Mouse (Mus musculus) hindbrain, embryonic 14.5 days (tissue): ENCODE measurements around the gene Cd72. TPM values are rescaled to one million over a fixed set of nuclear protein-coding genes. Genes with fewer than 3 reads are reported as not detected.

Experiments used
- ATAC-seq: fragments of 200-750 bp; cut with Nextera tagmentation; 2 replicates; pipeline ENCODE4 v1.8.0; 2017; ENCODE audit warnings: moderate number of reproducible peaks, mild to moderate bottlenecking, moderate TSS enrichment, moderate library complexity; ENCODE audit not compliant: low FRiP score
- DNase-seq: peaks from one replicate; pipeline ENCODE4 v3.0.0-alpha.2; 2015; ENCODE audit warnings: low spot score
- H3K27ac ChIP-seq: fragments of 300-500 bp; sonication (generic); 2 replicates; pipeline ENCODE4 v1.5.1; 2014; ENCODE audit warnings: mild to moderate bottlenecking, moderate library complexity
- H3K27me3 ChIP-seq: fragments of 300-500 bp; sonication (generic); 2 replicates; pipeline ENCODE4 v1.6.1; 2014; ENCODE audit warnings: mild to moderate bottlenecking, low read length, mixed read lengths; ENCODE audit not compliant: control insufficient read depth, insufficient read depth
- H3K36me3 ChIP-seq: fragments of 300-500 bp; sonication (generic); replicated peaks from 2 replicates; pipeline ENCODE4 v1.6.1; 2014; ENCODE audit not compliant: control insufficient read depth, insufficient read depth
- H3K4me1 ChIP-seq: fragments of 300-500 bp; sonication (generic); replicated peaks from 2 replicates; pipeline ENCODE4 v1.6.1; 2014; ENCODE audit warnings: antibody characterized with exemption, low read length, mixed read lengths; ENCODE audit not compliant: control insufficient read depth, insufficient read depth
- H3K4me2 ChIP-seq: fragments of 300-500 bp; sonication (generic); replicated peaks from 2 replicates; pipeline ENCODE4 v1.6.1; 2014; ENCODE audit warnings: mild to moderate bottlenecking, moderate library complexity
- H3K4me3 ChIP-seq: fragments of 300-500 bp; sonication (generic); replicated peaks from 2 replicates; pipeline ENCODE4 v1.5.1; 2014; ENCODE audit warnings: mild to moderate bottlenecking, low read length
- H3K9ac ChIP-seq: fragments of 300-500 bp; sonication (generic); 2 replicates; pipeline ENCODE4 v1.6.1; 2014
- H3K9me3 ChIP-seq: fragments of 300-500 bp; sonication (generic); 2 replicates; pipeline ENCODE4 v1.6.1; 2016; ENCODE audit warnings: low read length; ENCODE audit not compliant: control insufficient read depth
- WGBS: fragments of 180-500 bp; shearing (Covaris S2); extraction: QIAGEN DNeasy Blood & Tissue Kit; methylation state at CpG from one replicate; pipeline ENCODE4 v1.1.7; 2014; 5-methylcytosine and 5-hydroxymethylcytosine counted together
- polyA plus RNA-seq: library from polyadenylated mRNA; unstranded; fragments of >200 nt; fragmentation: Nextera tagmentation; extraction: Ambion mirVana; gene quantifications from 2 replicates; pipeline ENCODE4 v1.2.1, GENCODE M21; 2014

Gene Cd72
- polyA plus RNA-seq, 1 experiment from 2014 or later = 7.5 TPM

DNA sequence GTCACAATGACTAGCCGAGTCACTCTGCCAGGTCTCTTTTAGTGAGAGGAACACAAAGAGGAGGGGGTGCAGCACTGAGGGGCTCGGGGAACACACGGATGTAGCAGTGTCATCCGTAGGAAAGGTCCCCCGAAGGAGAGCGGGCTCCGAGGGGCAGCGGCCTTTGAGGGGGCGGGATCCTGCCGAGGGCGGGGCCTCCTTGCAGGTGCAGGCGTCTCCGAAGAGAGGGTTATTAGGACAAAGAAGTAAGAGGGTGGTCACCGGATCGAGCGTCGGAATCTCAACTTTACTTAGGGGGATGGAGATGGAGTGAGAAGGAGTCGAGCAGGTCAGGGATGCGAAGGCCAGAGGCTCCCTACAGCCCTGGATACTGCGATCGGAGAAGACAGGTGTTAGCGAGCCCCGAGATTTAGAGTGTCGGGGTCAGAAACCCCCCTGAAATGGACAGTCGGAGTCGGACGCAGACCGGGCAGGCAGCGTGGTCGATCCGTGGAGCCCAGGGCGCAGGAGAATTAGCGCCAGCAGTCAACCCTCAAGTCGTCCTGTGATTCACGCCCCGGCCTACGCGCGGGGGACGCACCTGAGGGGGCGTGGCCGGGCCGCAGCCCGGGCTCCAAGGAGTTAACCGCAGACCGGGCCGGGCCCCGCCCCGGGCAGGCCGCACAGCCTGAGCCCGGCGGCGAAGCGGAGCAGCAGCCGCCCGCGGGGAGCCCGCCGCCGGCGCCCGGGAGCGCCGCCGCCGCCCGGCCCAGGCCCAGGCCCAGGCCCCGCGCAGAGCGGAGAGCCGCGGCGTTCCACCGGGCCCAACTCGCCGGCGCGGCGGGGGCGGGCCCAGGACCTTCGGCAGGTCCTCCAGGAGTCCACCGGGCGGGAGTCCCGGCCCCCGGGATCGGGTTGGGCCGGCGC is 11.7 kb downstream of the Cd72 start:
- Histone ChIP-seq H3K4me2 (peak overlapping the region; percentile 96), H3K9me3 (no peaks in the 10 kb centered on the region), H3K36me3 (peaks cover 29% of the 10 kb centered on the region), H3K9ac (peak overlapping the region; percentile 98), H3K4me3 (peak overlapping the region; percentile 97), H3K27ac (peak overlapping the region; percentile 98), H3K4me1 (peaks cover 12% of the 10 kb centered on the region), H3K27me3 (no peaks in the 10 kb centered on the region)
- ATAC-seq (peak; percentile 74), DNase-seq (peak; percentile 74)
- WGBS = under 1% methylated on average over 67 of the region's 88 CpGs

DNA sequence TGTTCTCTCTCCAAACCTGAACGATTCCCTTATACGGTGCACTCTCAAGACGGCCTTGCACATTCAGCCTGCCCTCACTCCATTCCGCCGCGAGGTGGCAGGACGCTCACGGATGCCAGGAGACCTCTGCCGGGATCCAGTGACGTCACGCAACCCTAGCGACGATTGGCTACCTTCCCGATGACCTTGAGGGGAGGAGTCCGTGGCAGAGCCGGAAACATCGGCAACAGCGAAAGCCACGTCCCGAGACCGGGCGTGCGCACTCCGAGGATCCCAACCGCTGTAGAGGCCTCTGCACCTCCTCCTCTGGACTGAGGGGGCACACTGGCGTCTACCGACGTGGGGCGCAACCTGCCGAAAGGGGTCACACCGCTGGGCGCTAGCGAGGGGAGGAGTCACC is 12.4 kb downstream of the Cd72 start:
- peak overlapping the region; percentile 98 for H3K9ac ChIP-seq
- H3K27me3 ChIP-seq = no peaks in the 10 kb centered on the region
- H3K36me3 ChIP-seq = peaks cover 22% of the 10 kb centered on the region
- H3K4me2 ChIP-seq = peak overlapping the region; percentile 96
- DNase-seq = peak; percentile 100
- H3K9me3 ChIP-seq = no peaks in the 10 kb centered on the region
- WGBS = under 1% methylated on average over 33 of the region's 33 CpGs
- peaks cover 12% of the 10 kb centered on the region for H3K4me1 ChIP-seq
- peak; percentile 95 for ATAC-seq
- H3K4me3 ChIP-seq = peak overlapping the region; percentile 97
- H3K27ac ChIP-seq = peak overlapping the region; percentile 98

DNA sequence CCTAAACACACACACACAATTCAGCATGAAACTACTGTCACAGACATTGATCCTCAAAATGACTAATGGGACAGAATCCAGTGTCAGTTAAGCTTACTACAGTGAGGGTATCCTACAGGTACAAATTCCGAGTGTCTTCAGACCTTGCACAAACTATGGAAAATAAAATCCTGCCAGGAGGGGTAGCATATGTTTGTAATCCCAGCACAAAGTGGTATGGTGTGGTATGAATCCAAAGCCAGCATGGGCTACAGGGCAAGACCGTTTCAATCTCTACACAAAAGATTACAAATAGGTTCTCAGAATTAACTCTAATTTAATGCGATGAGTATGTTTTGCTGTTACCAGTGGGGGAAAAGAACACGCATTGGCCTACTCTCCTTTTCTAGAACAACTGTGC is 12.8 kb downstream of the Cd72 start, which contains the start of gene Tesk1:
Gene Tesk1, plus strand, starts transcription at position 301 of the 400 bp plus-strand sequence.
- DNase-seq (no peak), ATAC-seq (peak; percentile 7; the same call in 1 of the 2 replicates)
- Histone ChIP-seq H3K36me3 (peaks cover 18% of the 10 kb centered on the region), H3K27me3 (no peaks in the 10 kb centered on the region), H3K9ac (peak within 1 kb of the TSS; percentile 98), H3K4me1 (peaks cover 12% of the 10 kb centered on the region), H3K9me3 (no peaks in the 10 kb centered on the region), H3K27ac (peak within 1 kb of the TSS; percentile 98), H3K4me2 (peak within 1 kb of the TSS; percentile 96), H3K4me3 (peak within 1 kb of the TSS; percentile 97)
- 23% methylated on average over 4 of the region's 4 CpGs for WGBS

DNA sequence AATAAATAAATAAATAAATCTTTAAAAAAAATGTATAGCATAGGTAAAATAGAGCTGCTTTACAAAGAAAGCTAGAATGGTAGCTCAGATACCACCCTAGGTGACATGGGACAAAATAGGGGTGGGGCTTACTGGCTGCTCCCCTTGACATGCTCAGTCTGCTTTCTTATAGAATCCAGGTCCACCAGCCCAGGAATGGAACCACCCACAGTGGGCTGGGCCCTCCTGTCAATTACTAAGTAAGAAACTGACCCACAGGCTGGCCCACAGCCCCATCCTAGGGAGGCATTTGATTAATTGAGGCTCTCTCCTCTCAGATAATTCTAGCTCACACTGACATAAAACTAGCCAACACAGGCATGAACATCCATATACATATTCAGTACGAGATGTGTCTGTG is 21.6 kb downstream of the Cd72 start:
- 89% methylated on average over 1 of the region's 1 CpGs for WGBS
- Histone ChIP-seq H3K36me3 (no peaks in the 10 kb centered on the region), H3K27ac (no peak overlapping the region), H3K27me3 (no peaks in the 10 kb centered on the region), H3K4me1 (peaks cover 11% of the 10 kb centered on the region), H3K9me3 (no peaks in the 10 kb centered on the region), H3K9ac (no peak overlapping the region), H3K4me3 (no peak overlapping the region), H3K4me2 (no peak overlapping the region)
- no peak for ATAC-seq
- no peak for DNase-seq

DNA sequence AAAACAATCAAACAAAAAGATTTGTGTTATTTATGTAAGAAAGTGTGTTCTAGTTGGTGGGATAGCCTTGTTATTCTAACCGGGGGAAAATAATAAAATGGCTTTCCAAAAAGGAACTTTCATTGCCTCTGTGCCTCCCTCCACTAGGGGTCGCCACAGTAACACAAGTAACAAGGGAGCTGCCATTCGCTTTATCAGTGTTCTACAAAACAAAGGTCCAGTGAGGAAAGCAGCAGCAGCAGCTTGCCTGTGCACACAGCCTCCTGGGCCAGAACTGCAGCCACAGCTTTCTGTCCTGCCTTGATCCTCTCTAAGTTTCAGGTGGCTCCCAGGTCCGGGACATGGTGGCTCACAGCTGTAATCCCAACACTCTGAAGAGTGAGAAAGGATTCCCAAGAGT is 22.7 kb downstream of the Cd72 start:
- Histone ChIP-seq H3K27ac (peak overlapping the region; percentile 73), H3K9me3 (no peaks in the 10 kb centered on the region), H3K9ac (no peak overlapping the region), H3K4me3 (no peak overlapping the region), H3K27me3 (no peaks in the 10 kb centered on the region), H3K36me3 (peaks cover 11% of the 10 kb centered on the region), H3K4me1 (peaks cover 15% of the 10 kb centered on the region), H3K4me2 (no peak overlapping the region)
- 3% methylated on average over 4 of the region's 4 CpGs for WGBS
- DNase-seq = peak; percentile 90
- peak; percentile 64; the same call in 1 of the 2 replicates for ATAC-seq

DNA sequence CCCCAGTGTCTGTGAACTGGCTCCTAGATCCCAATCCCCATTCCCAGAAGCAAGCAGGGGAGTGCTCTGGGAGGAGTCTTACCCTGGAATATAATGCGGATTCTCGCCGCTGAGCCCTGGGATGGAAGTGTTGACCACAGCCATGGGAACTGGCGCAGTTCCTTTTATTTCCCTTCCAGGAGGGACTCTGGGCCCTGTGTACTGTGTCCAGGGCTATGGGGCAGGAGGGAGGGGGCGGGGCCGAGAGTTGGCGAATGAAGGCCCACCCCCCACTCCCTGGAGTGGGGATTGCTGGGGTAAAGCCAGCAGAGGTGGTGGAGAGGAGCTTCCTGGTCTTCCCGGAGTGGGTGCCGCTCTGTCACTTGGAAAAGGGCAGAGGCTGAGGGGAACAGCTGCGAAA is 25.5 kb downstream of the Cd72 start, which contains the start of gene Fam166b:
Gene Fam166b, minus strand, starts transcription at position 189 of the 400 bp plus-strand sequence.
- WGBS = 7% methylated on average over 10 of the region's 10 CpGs
- Histone ChIP-seq H3K9me3 (no peaks in the 10 kb centered on the region), H3K4me3 (no peak within 1 kb of the TSS), H3K4me1 (peaks cover 15% of the 10 kb centered on the region), H3K36me3 (peaks cover 38% of the 10 kb centered on the region), H3K4me2 (0 out of 2 replicates have a peak within 1 kb of the TSS, but pooled peaks have one; percentile 1), H3K9ac (peak within 1 kb of the TSS; percentile 6; the same call in 1 of the 2 replicates), H3K27ac (no peak within 1 kb of the TSS), H3K27me3 (peaks cover 17% of the 10 kb centered on the region)
- DNase-seq (no peak), ATAC-seq (0 out of 2 replicates have a peak, but pooled peaks have one; percentile 9)

DNA sequence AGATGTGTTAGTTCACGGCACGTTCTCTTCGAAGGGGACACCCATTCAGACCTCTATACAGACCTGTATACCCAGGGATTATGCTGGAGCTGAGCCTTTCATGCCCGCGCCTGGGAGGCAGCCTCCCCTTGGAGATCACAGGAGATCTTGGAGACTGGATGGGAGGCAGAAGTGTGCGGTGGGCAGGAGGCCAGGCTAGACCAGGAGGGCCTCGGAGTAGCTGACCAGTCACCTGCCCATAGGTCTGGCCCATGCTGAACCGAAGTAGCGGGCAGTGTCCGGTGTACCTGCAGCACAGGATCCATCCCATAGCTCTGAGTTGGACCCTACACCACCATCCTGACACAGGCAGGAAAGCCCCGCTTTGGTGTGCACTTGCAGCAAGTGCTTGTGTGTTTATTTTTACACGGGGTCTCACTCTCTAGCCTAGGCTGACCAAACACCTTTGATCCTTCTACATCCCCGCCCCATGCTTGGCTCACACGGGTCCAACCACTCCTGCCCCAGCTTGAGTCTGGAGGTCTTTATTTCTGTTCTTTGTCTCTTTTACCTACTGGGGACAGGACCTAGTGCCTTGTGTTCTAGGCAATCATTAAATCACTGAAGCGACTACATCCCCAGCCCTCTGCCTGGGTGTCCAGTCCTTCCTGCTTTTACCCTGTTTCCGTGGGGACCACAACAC is 26.1 kb downstream of the Cd72 start:
- 0 out of 2 replicates have a peak overlapping the region, but pooled peaks have one; percentile 1 for H3K4me2 ChIP-seq
- no peak overlapping the region for H3K4me3 ChIP-seq
- no peaks in the 10 kb centered on the region for H3K9me3 ChIP-seq
- H3K36me3 ChIP-seq = peaks cover 45% of the 10 kb centered on the region
- no peak overlapping the region for H3K27ac ChIP-seq
- ATAC-seq (no peak), DNase-seq (no peak)
- peaks cover 22% of the 10 kb centered on the region for H3K27me3 ChIP-seq
- peaks cover 15% of the 10 kb centered on the region for H3K4me1 ChIP-seq
- 23% methylated on average over 16 of the region's 16 CpGs for WGBS
- H3K9ac ChIP-seq = 0 out of 2 replicates have a peak overlapping the region, but pooled peaks have one; percentile 6

DNA sequence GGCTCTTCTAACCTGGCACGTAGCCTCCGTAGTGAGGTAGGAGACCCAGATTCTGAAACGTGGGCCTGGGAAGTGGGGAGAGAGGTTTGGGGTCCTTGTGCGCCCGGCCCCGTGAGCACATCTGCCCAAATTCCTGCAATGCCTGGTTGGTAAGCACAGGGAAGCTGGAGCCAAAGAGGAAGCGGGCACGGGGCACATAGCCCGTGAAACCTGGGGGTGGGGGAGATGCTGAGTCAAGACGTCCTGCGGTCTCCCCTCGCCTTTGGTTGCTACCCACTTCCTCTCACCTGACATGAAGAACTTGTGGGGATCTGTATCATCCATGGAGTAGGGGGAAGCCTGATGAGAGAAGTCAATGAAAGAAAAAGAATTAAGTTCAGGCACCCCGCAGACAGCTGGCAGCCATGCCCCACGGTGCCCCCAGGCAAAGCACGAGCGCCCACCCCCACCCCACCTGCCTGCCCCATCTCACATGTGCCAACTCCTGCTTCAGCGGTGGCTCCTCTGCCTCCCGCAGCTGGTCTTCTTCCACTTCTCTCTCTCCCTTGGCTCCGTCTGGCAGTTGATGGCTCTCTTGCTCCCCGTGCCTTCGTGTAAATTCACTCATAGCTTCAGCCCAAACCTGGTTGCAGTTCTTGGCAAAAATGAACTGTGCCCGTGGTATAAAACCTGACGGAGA is 26.8 kb downstream of the Cd72 start:
- H3K9ac ChIP-seq = 0 out of 2 replicates have a peak overlapping the region, but pooled peaks have one; percentile 6
- DNase-seq = no peak
- no peak overlapping the region for H3K27ac ChIP-seq
- no peaks in the 10 kb centered on the region for H3K9me3 ChIP-seq
- WGBS = 20% methylated on average over 23 of the region's 23 CpGs
- H3K36me3 ChIP-seq = peaks cover 52% of the 10 kb centered on the region
- peaks cover 15% of the 10 kb centered on the region for H3K4me1 ChIP-seq
- H3K4me2 ChIP-seq = no peak overlapping the region
- no peak overlapping the region for H3K4me3 ChIP-seq
- H3K27me3 ChIP-seq = peaks cover 28% of the 10 kb centered on the region
- no peak for ATAC-seq
